Mouse (Mus musculus): ENCODE measurements at regions not wholly inside any gene's neighbourhood (a gene's known extent, or its start where the extent isn't known, plus 50 kb on each side); places are given as distances from the start of the nearest gene placed in this dataset.
"Not testable (repeated sequence)": the region's sequence is repeated elsewhere in the genome, so short reads cannot be mapped to it uniquely, and the experiment has no call there.

- no peak for DNase-seq (ENCODE audit: low spot score in 2 of 2)
Observed at GRCm38 (mm10) chr13:85988633-85989032, 58.1 kb downstream of the Cox7c start.

- DNase-seq (ENCODE audit: low spot score in 2 of 2), result no peak
Observed at GRCm38 (mm10) chr13:85982089-85982488, 64.6 kb downstream of the Cox7c start.

GRCm38 (mm10) chr13:85964005-85964404, 82.7 kb downstream of the Cox7c start:
- DNase-seq (ENCODE audit: low spot score in 2 of 2), result not testable (repeated sequence)

GRCm38 (mm10) chr13:85955284-85955683, 91.4 kb downstream of the Cox7c start:
- no peak for DNase-seq (ENCODE audit: low spot score in 2 of 2)

GRCm38 (mm10) chr13:85952896-85953295, 93.8 kb downstream of the Cox7c start:
- DNase-seq (ENCODE audit: low spot score in 2 of 2), result no peak

- DNase-seq (ENCODE audit: low spot score in 2 of 2), result no peak
Observed at GRCm38 (mm10) chr13:85926825-85927737, 119.6 kb downstream of the Cox7c start.

- no peak for DNase-seq (ENCODE audit: low spot score in 2 of 2)
Observed at GRCm38 (mm10) chr13:85926323-85926722, 120.4 kb downstream of the Cox7c start.

GRCm38 (mm10) chr13:85922696-85923095, 124.0 kb downstream of the Cox7c start:
- DNase-seq (ENCODE audit: low spot score in 2 of 2), result no peak

- DNase-seq (ENCODE audit: low spot score in 2 of 2), result no peak
Observed at GRCm38 (mm10) chr13:85901796-85902195, 144.9 kb downstream of the Cox7c start.

GRCm38 (mm10) chr13:85897656-85898055, 149.0 kb downstream of the Cox7c start:
- no peak for DNase-seq (ENCODE audit: low spot score in 2 of 2)

GRCm38 (mm10) chr13:85895141-85895540, 151.6 kb downstream of the Cox7c start:
- peak in 1 of 2 experiments; percentile 18 for DNase-seq (ENCODE audit: low spot score in 2 of 2)

- not testable (repeated sequence) for DNase-seq (ENCODE audit: low spot score in 2 of 2)
Observed at GRCm38 (mm10) chr13:85889846-85890245, 156.9 kb downstream of the Cox7c start.

GRCm38 (mm10) chr13:85882817-85883216, 163.9 kb downstream of the Cox7c start:
- DNase-seq (ENCODE audit: low spot score in 2 of 2), result no peak

GRCm38 (mm10) chr13:85863745-85864144, 183.0 kb downstream of the Cox7c start:
- DNase-seq (ENCODE audit: low spot score in 2 of 2), result peak in 1 of 2 experiments; percentile 14

GRCm38 (mm10) chr13:85848276-85848675, 198.4 kb downstream of the Cox7c start:
- DNase-seq (ENCODE audit: low spot score in 2 of 2), result no peak

GRCm38 (mm10) chr13:85829894-85830293, 216.8 kb downstream of the Cox7c start:
- DNase-seq (ENCODE audit: low spot score in 2 of 2), result no peak
